Comparison of ENCODE assay signal across 23 mouse cellular contexts in the genomic region with DNA sequence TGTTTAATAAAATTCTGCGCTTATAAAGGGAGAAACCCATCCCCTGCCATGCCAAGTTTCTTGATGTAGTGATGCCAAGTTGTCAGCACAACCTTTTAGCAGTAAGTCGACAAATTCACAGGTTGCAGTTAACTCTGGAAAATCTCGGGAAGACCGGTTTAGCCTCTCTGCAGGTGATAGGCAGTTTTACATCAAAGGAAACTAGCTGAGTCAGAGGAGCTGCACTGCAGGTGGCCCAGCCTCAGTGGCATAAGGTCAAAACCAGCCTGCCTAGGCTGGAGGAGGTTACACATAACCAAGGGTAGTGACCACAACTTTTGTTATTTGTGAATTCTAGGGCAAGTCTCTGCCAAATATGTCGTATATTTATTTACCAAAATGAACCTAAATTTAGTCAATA. TPM values are rescaled to one million over a fixed set of nuclear protein-coding genes. Genes with fewer than 3 reads are reported as not detected.
DNase-seq lines count a peak whose midpoint lies in the region; ATAC-seq and TF ChIP-seq lines count a peak whose summit lies in the region.
"Had no signal": no experiment of that assay in that cellular context is flagged by ENCODE, and none has a peak within 500 bp of the region (broad histone marks: within the 10 kb centered on the region; RNA-seq: fewer than 3 reads in every experiment).

No protein-coding gene starts in this region.

- no peak for TF ChIP-seq CTCF in ES-Bruce4 (IDR thresholded peaks at IDR 0.05; ENCODE audit: low read depth, low read length)
- TF ChIP-seq CTCF in lung, adult 2 months (IDR thresholded peaks at IDR 0.05; ENCODE audit: insufficient read depth, low read length): no peak

- no peaks in the 10 kb centered on the region for H3K36me3 ChIP-seq in ES-Bruce4 (ENCODE audit: control insufficient read depth, insufficient read depth, low read length, poor library complexity, severe bottlenecking)
- H3K36me3 ChIP-seq in hindbrain, embryonic 12.5 days: no peaks in the 10 kb centered on the region
- H3K36me3 ChIP-seq: embryonic facial prominence, embryonic 13.5 days; embryonic facial prominence, embryonic 15.5 days; forebrain, embryonic 10.5 days; forebrain, embryonic 12.5 days had no signal

- H3K4me1 ChIP-seq in ES-Bruce4 (ENCODE audit: control insufficient read depth, insufficient read depth, low read length): no peaks in the 10 kb centered on the region
- H3K4me1 ChIP-seq in lung, adult 2 months (ENCODE audit: control insufficient read depth, insufficient read depth, low read length): no peaks in the 10 kb centered on the region
- H3K4me1 ChIP-seq in hindbrain, embryonic 12.5 days: no peaks in the 10 kb centered on the region
- H3K4me1 ChIP-seq: embryonic facial prominence, embryonic 13.5 days; embryonic facial prominence, embryonic 15.5 days; forebrain, embryonic 10.5 days; forebrain, embryonic 12.5 days had no signal

- TF ChIP-seq EP300 in ES-Bruce4 (IDR thresholded peaks at IDR 0.05; ENCODE audit: insufficient read depth, low read depth, low read length): peak; percentile 68

- H3K4me3 ChIP-seq in ES-Bruce4 (ENCODE audit: low read depth, low read length): no peak overlapping the region
- H3K4me3 ChIP-seq in lung, adult 2 months (replicated peaks; ENCODE audit: extremely low read depth, low read depth, low read length): no peak overlapping the region
- H3K4me3 ChIP-seq in hindbrain, embryonic 12.5 days: no peak overlapping the region
- H3K4me3 ChIP-seq: embryonic facial prominence, embryonic 13.5 days; embryonic facial prominence, embryonic 15.5 days; erythroblast, embryonic 14.5 days; forebrain, embryonic 10.5 days; forebrain, embryonic 12.5 days had no signal

- no peak overlapping the region for H3K27ac ChIP-seq in ES-Bruce4 (ENCODE audit: insufficient read depth, low read length)
- H3K27ac ChIP-seq in hindbrain, embryonic 12.5 days: no peak overlapping the region
- H3K27ac ChIP-seq: embryonic facial prominence, embryonic 13.5 days; embryonic facial prominence, embryonic 15.5 days; forebrain, embryonic 10.5 days; forebrain, embryonic 12.5 days had no signal

- H3K9me3 ChIP-seq in ES-Bruce4 (replicated peaks; ENCODE audit: control insufficient read depth, insufficient read depth, low read length, poor library complexity, severe bottlenecking): peaks cover 4% of the 10 kb centered on the region
- no peaks in the 10 kb centered on the region for H3K9me3 ChIP-seq in hindbrain, embryonic 12.5 days (replicated peaks)
- H3K9me3 ChIP-seq: embryonic facial prominence, embryonic 13.5 days; embryonic facial prominence, embryonic 15.5 days; forebrain, embryonic 10.5 days; forebrain, embryonic 12.5 days had no signal

- no peak for ATAC-seq in hindbrain, embryonic 12.5 days (ENCODE audit: low FRiP score)
- ATAC-seq: CD4-positive, CD25-positive, alpha-beta regulatory T cell, adult 4 months; forebrain, embryonic 14.5 days; forebrain, embryonic 16.5 days had no signal

- peak; percentile 66 for DNase-seq in ES-CJ7 (ENCODE audit: low read depth, low spot score)
- DNase-seq in R1 (ENCODE audit: low read depth, low spot score): peak; percentile 75
- DNase-seq in lung, adult 2 months: no peak
- DNase-seq in thymus, postnatal 0 days (ENCODE audit: low spot score): no peak
- DNase-seq: adrenal gland, adult 2 months; adrenal gland, postnatal 10 days; adrenal gland, postnatal 25 days; cerebellum, adult 11 months; cerebellum, adult 18-20 months; cerebellum, adult 8-10 months; cerebellum, adult 9-11 months; cerebellum, postnatal 36 days had no signal

- no peaks in the 10 kb centered on the region for H3K27me3 ChIP-seq in ES-Bruce4 (ENCODE audit: control insufficient read depth, insufficient read depth, low read length, poor library complexity, severe bottlenecking)
- no peaks in the 10 kb centered on the region for H3K27me3 ChIP-seq in hindbrain, embryonic 12.5 days
- H3K27me3 ChIP-seq: CH12.LX; embryonic facial prominence, embryonic 13.5 days; embryonic facial prominence, embryonic 15.5 days; forebrain, embryonic 12.5 days had no signal

- TF ChIP-seq POLR2A in ES-Bruce4 (IDR thresholded peaks at IDR 0.05; ENCODE audit: insufficient read depth, low read length): no peak
- no peak for TF ChIP-seq POLR2A in lung, adult 2 months (IDR thresholded peaks at IDR 0.05; ENCODE audit: borderline replicate concordance, extremely low read depth, low read depth, low read length)

- no peak overlapping the region for H3K9ac ChIP-seq in ES-Bruce4 (ENCODE audit: low read depth, poor library complexity, severe bottlenecking)
- H3K9ac ChIP-seq in hindbrain, embryonic 12.5 days: no peak overlapping the region
- H3K9ac ChIP-seq: embryonic facial prominence, embryonic 13.5 days; embryonic facial prominence, embryonic 15.5 days; forebrain, embryonic 12.5 days had no signal

- 46% methylated on average over 5 of the region's 5 CpGs for WGBS in lung, adult 2 months
- WGBS in hindbrain, embryonic 12.5 days: 40% methylated on average over 5 of the region's 5 CpGs

- H3K4me2 ChIP-seq in hindbrain, embryonic 12.5 days (replicated peaks): no peak overlapping the region
- H3K4me2 ChIP-seq: embryonic facial prominence, embryonic 13.5 days; embryonic facial prominence, embryonic 15.5 days; forebrain, embryonic 12.5 days had no signal

RNA-seq across cellular contexts. Expression of a gene that starts 24.0 kb away (rescaled TPM):
- polyA plus RNA-seq in ES-Bruce4 (2011; ENCODE audit: insufficient read depth, insufficient read length, low read depth, missing spikeins): not detected in 2 replicates
- polyA plus RNA-seq in lung, adult 2 months (2012; rRNA removed): not detected in 2 replicates
- 0.08 and 0.10 TPM in 2 replicates for polyA plus RNA-seq in thymus, postnatal 0 days (2015; fragmentation: Nextera tagmentation; extraction: Ambion mirVana)
- polyA plus RNA-seq in hindbrain, embryonic 12.5 days (2016; fragmentation: Nextera tagmentation; extraction: Ambion mirVana): 6.0 and 6.4 TPM in 2 replicates
- polyA plus RNA-seq: adrenal gland, adult 2 months; CD4-positive, CD25-positive, alpha-beta regulatory T cell, adult 4 months; erythroblast, embryonic 14.5 days had no signal

Comparison
In these comparisons a context has a peak if more than half of its experiments do, and no peak if none do; other contexts are left out.
1. DNase-seq: peak in ES-CJ7 (single experiment) and R1 (single experiment); none in lung, adult 2 months (single experiment) and thymus, postnatal 0 days (single experiment).